Mouse (Mus musculus) adipocyte (in vitro differentiated cells): Measurements from ENCODE around the gene Asb9.
A peak's percentile ranks its signal among the peaks of the same experiment; 100 is the strongest.

Experiments
- DNase-seq: peaks from one replicate; pipeline ENCODE4 v3.0.0-alpha.2; 2016; ENCODE audit warnings: low spot score

Asb9 gene

GRCm38 (mm10) chrX:164505709-164506498, at the start of gene Asb9:
Gene Asb9, plus strand, starts transcription at chrX:164506327.
- no peak for DNase-seq

DNA sequence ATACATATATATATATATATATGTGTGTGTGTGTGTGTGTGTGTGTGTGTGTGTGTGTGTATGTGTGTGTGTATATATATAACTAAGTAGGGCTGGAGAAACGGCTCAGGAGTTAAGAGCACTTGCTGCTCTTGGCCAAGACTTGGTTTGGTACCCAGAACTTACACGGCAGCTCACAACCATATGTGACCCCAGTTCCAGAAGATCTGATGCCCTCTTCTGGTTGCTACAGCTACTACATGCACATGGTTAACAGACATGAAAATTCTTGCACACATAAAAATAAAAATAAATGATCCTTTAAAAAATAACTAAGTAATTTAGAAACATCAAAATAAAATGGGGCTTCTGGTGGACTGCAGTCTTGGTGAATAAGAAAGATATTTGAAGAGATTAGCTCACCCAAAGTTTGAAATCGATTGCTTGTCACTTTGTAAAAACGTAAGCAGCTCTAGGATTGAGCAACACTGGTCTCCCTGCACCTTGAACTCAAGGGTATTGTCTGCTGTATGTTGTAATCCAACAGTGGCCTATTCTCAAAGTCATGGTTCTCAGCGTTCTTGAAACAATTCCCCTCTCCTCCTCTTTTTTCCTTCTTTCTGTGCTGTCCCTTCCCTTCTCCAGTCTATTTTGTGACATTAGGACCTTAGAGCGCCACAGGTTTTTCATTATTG, 46.8 kb upstream of the Asb9 start:
- no peak for DNase-seq

- no peak for DNase-seq
Observed at GRCm38 (mm10) chrX:164502258-164502657, 3.9 kb upstream of the Asb9 start.

GRCm38 (mm10) chrX:164507068-164507467, 941 bp downstream of the Asb9 start:
- DNase-seq: no peak

DNA sequence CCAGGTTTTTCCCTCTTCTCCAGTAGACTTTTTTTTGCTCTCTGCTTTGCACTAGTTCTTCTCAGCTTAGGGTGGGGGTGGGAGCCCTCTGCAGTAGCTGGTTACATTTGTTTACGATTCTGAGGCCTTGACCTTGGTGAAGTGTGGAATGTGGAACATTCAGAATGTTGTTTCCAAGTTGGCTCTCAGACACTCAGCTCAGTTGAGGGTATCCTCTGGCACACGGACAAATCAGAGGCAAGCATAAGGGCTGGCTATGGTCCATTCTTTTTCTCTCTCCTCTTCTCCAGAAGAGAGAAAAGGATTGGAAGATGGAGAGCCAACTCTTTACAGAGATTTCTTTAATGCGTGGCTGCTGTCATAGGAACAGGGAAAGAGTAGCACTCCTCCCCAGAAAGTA, 2.6 kb downstream of the Asb9 start:
- DNase-seq: no peak

DNA sequence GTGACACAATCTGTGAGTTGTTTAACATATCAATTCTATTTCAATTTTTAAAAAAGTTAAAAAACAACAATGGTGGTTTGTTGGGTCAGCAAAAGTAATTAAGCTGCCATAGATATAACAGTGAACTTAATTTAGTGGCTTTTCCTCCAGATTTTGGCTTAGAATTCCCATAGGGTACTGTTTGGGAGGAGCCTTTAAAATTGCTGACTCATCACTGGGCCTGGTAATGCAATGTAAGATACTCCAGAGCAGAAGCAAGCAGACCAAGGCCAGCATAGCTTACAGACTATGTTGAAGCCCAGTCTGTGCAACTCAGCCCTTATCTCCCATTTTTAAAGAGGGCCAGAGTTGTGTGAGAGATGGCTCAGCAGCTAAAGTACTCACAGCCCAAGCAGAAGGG, 16.0 kb downstream of the Asb9 start:
- DNase-seq: no peak

DNA sequence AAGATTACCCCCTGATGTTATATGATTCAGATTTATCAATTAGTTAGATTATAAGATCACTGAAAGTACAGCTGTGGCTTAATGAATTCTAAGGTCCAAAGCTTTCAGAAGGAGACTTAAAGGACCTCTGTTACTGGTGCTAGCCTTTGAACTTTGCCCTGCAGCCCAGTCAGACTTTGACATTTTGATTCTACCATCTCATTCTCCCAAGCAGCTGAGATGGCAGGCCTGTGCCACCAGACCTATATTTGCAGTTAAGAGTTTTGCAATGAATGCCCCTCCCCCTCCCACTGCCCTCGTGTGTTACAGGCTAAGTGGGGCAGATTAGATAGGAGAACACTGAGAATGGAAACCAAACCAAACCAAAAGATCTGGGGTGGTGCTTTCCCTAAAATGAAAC, 20.4 kb downstream of the Asb9 start:
- DNase-seq: no peak

GRCm38 (mm10) chrX:164541436-164542317, 35.5 kb downstream of the Asb9 start:
- peak; percentile 68 for DNase-seq

DNA sequence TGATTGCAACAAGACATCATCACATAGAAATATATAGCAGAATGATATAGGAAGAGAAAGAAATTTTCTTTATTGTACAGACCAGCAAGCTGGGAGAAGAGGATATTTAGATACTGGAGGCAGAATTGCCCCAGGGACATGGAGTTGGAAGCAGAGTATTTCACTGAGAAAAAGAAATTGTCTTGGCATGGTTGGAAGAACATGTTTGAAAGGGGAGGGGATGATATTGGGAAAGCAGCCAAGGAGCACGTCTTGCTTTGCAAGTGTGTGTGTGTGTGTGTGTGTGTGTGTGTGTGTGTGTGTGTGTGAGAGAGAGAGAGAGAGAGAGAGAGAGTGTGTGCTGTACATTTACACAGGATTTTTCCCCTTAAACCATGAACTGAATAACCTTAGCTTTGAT, 64.1 kb downstream of the Asb9 start:
- no peak for DNase-seq

DNA sequence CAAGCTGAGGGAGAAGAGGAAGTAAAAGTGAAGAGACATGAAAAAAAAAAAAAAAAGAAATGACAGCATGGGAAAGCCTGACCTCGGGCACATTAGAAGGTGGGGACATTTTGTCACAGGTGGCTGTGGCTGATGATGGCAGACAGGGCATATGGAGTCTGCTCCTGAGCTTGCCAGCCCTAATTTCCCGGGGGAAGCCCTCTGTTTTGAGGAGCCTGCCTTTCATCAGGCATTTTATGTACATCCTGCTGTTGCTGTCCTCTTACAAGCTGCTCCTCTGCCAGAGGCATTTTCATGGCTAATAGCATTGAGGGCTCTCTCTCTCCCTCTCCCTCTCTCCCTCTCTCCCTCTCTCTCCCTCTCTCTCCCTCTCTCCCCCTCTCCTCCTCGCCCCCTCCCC, 70.8 kb downstream of the Asb9 start:
- DNase-seq: no peak
